Mouse (Mus musculus) adrenal gland, postnatal 10 days (tissue): ENCODE data around the gene Gm13043. TPM values are rescaled to one million over a fixed set of nuclear protein-coding genes. Genes with fewer than 3 reads are reported as not detected.
"Not testable (repeated sequence)": the region's sequence is repeated elsewhere in the genome, so short reads cannot be mapped to it uniquely, and the experiment has no call there.

Source experiments
- DNase-seq: peaks from one replicate; pipeline ENCODE4 v3.0.0; 2021; ENCODE audit warnings: mixed read lengths
- long read RNA-seq, 2 experiments: library from polyadenylated mRNA; stranded (forward); transcript quantifications; one replicate each; pipeline ENCODE4 v2.0.0; 2021
- total RNA-seq, 2 experiments: library from RNA; stranded (reverse); gene quantifications; 2 replicates each; pipeline ENCODE4 v1.2.3; 2021

Gene Gm13043
- total RNA-seq = not detected
- long read RNA-seq, experiment 1 = 0 reads
- long read RNA-seq, experiment 2 = 0 reads

GRCm38 (mm10) chr4:143511043-143511442, at the start of gene Gm13043:
Gm13043 (plus strand) TSS chr4:143511343.
- DNase-seq = no peak

- not testable (repeated sequence) for DNase-seq
Measured at GRCm38 (mm10) chr4:143535654-143536053, 24.5 kb downstream of the Gm13043 start, which contains the start of gene Gm13040. Gm13040 (plus strand) TSS chr4:143535954.

GRCm38 (mm10) chr4:143551400-143551799, 40.3 kb downstream of the Gm13043 start, which contains the start of the genes BC080695 and Gm13057:
BC080695 (plus strand) TSS chr4:143551700.
Gm13057 (plus strand) TSS chr4:143551709.
- DNase-seq = not testable (repeated sequence)

Other genes with a start within 250 kb of the Gm13043 start
- gene Pdpn, start 211.8 kb upstream of the Gm13043 start, total RNA-seq = 10 to 100 TPM in 1 of 2 experiments, 1 to 10 TPM in 1; 9.3 to 11.1 TPM
- gene Lrrc38, start 161.6 kb upstream of the Gm13043 start, total RNA-seq = under 1 TPM; 0.36 to 0.61 TPM
- gene Pramel1, start 116.9 kb upstream of the Gm13043 start, total RNA-seq = not detected
- 10 to 100 TPM; 10.8 to 11.7 TPM for gene Pramef8, start 98.9 kb upstream of the Gm13043 start, total RNA-seq
- gene Oog4, start 61.0 kb upstream of the Gm13043 start, total RNA-seq = not detected
- not detected for gene Gm13040, start 24.6 kb downstream of the Gm13043 start, total RNA-seq
- not detected for gene BC080695, start 40.4 kb downstream of the Gm13043 start, total RNA-seq
- not detected for gene Gm13057, start 40.4 kb downstream of the Gm13043 start, total RNA-seq
- gene Gm13083, start 103.7 kb downstream of the Gm13043 start, total RNA-seq = not detected
- not detected for gene Gm13088, start 145.9 kb downstream of the Gm13043 start, total RNA-seq
- gene Gm13089, start 191.4 kb downstream of the Gm13043 start, total RNA-seq = not detected
- gene Gm13078, start 208.1 kb downstream of the Gm13043 start, total RNA-seq = not detected